Mouse (Mus musculus): ENCODE measurements around the gene Lgals4. TPM values are rescaled to one million over a fixed set of nuclear protein-coding genes. Genes with fewer than 3 reads are reported as not detected.
A peak's percentile ranks its signal among the peaks of the same experiment; 100 is the strongest.

Gene Lgals4
- polyA plus RNA-seq, 1 experiment from 2014 or later = 3.3 TPM

DNA sequence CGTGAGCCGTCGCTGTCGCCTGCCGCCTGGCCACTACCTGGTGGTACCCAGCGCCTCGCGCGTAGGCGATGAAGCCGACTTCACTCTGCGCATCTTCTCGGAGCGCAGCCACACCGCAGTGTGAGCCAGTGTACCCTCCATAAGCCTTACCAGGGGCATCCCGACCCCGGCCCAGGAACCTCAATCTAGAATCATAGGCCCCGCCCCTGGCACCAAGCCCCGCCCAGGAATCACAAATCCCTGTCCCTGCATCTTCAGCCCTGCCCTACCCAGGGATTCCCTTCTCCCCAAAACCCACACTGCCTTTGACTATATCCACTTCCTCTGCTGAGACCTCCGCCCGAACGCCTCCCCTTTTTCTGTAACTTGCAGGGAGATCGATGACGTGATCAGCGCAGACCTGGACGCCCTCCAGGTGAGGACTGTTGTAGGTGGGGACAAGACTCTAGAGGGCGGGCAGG is 55.1 kb downstream of the Lgals4 start:
- H3K27ac ChIP-seq (replicated peaks; ENCODE audit: low read depth, low read length) = no peak overlapping the region
- peak overlapping the region; percentile 31; the same call in 1 of the 2 replicates for H3K9ac ChIP-seq (replicated peaks; ENCODE audit: low read length)
- no peak for ATAC-seq (ENCODE audit: low FRiP score, low TSS enrichment)
- H3K4me3 ChIP-seq (replicated peaks; ENCODE audit: low read depth, low read length) = peak overlapping the region; percentile 30
- peaks cover 27% of the 10 kb centered on the region for H3K27me3 ChIP-seq (ENCODE audit: control insufficient read depth, insufficient read depth, low read length)
- peak overlapping the region; percentile 53 for H3K4me2 ChIP-seq (ENCODE audit: low read length)
- peaks cover 24% of the 10 kb centered on the region for H3K36me3 ChIP-seq (ENCODE audit: control insufficient read depth, insufficient read depth, low read length)
- H3K9me3 ChIP-seq (ENCODE audit: control insufficient read depth, low read length) = no peaks in the 10 kb centered on the region
- peaks cover 3% of the 10 kb centered on the region; the same call in 1 of the 2 replicates for H3K4me1 ChIP-seq (ENCODE audit: control insufficient read depth, insufficient read depth, low read length)
- WGBS = 3% methylated on average over 27 of the region's 27 CpGs
- DNase-seq = peak; percentile 57

Other genes starting within 250 kb of the Lgals4 start
- gene Samd4b, start 235.7 kb upstream of the Lgals4 start, polyA plus RNA-seq (2014; fragmentation: Nextera tagmentation; extraction: Ambion mirVana) = 27.2 and 29.5 TPM in 2 replicates
- gene Pak4, start 235.7 kb upstream of the Lgals4 start, polyA plus RNA-seq (2014; fragmentation: Nextera tagmentation; extraction: Ambion mirVana) = 12.3 and 15.6 TPM in 2 replicates
- not detected in 2 replicates for gene Acp7, start 202.5 kb upstream of the Lgals4 start, polyA plus RNA-seq (2014; fragmentation: Nextera tagmentation; extraction: Ambion mirVana)
- 7.8 and 10.6 TPM in 2 replicates for gene Fbxo27, start 141.0 kb upstream of the Lgals4 start, polyA plus RNA-seq (2014; fragmentation: Nextera tagmentation; extraction: Ambion mirVana)
- 1.6 and 2.9 TPM in 2 replicates for gene Fbxo17, start 117.0 kb upstream of the Lgals4 start, polyA plus RNA-seq (2014; fragmentation: Nextera tagmentation; extraction: Ambion mirVana)
- 108 and 128 TPM in 2 replicates for gene Mrps12, start 92.0 kb upstream of the Lgals4 start, polyA plus RNA-seq (2014; fragmentation: Nextera tagmentation; extraction: Ambion mirVana)
- 16.8 TPM in 2 replicates for gene Sars2, start 91.9 kb upstream of the Lgals4 start, polyA plus RNA-seq (2014; fragmentation: Nextera tagmentation; extraction: Ambion mirVana)
- gene Ccer2, start 77.7 kb upstream of the Lgals4 start, polyA plus RNA-seq (2014; fragmentation: Nextera tagmentation; extraction: Ambion mirVana) = 0.22 TPM in 1 of 2 replicates, not detected in the other
- gene Sirt2, start 67.1 kb upstream of the Lgals4 start, polyA plus RNA-seq (2014; fragmentation: Nextera tagmentation; extraction: Ambion mirVana) = 104 and 110 TPM in 2 replicates
- 55.9 and 66.2 TPM in 2 replicates for gene Nfkbib, start 66.3 kb upstream of the Lgals4 start, polyA plus RNA-seq (2014; fragmentation: Nextera tagmentation; extraction: Ambion mirVana)
- 1.1 and 2.4 TPM in 2 replicates for gene Rinl, start 44.9 kb upstream of the Lgals4 start, polyA plus RNA-seq (2014; fragmentation: Nextera tagmentation; extraction: Ambion mirVana)
- gene Hnrnpl, start 25.3 kb upstream of the Lgals4 start, polyA plus RNA-seq (2014; fragmentation: Nextera tagmentation; extraction: Ambion mirVana) = 168 and 170 TPM in 2 replicates
- 62.4 and 78.1 TPM in 2 replicates for gene Ech1, start 8.6 kb upstream of the Lgals4 start, polyA plus RNA-seq (2014; fragmentation: Nextera tagmentation; extraction: Ambion mirVana)
- 7.9 and 22.6 TPM in 2 replicates for gene Lgals7, start 30.0 kb downstream of the Lgals4 start, polyA plus RNA-seq (2014; fragmentation: Nextera tagmentation; extraction: Ambion mirVana)
- 0.33 and 0.55 TPM in 2 replicates for gene Capn12, start 47.6 kb downstream of the Lgals4 start, polyA plus RNA-seq (2014; fragmentation: Nextera tagmentation; extraction: Ambion mirVana)
- gene Actn4, start 128.5 kb downstream of the Lgals4 start, polyA plus RNA-seq (2014; fragmentation: Nextera tagmentation; extraction: Ambion mirVana) = 102 and 118 TPM in 2 replicates
- 320 and 343 TPM in 2 replicates for gene Eif3k, start 148.0 kb downstream of the Lgals4 start, polyA plus RNA-seq (2014; fragmentation: Nextera tagmentation; extraction: Ambion mirVana)
- gene Map4k1, start 148.2 kb downstream of the Lgals4 start, polyA plus RNA-seq (2014; fragmentation: Nextera tagmentation; extraction: Ambion mirVana) = 5.5 and 10.2 TPM in 2 replicates

Measured in midbrain, embryonic 14.5 days (tissue).